Mouse (Mus musculus) C2C12 (cell line): ENCODE data around the gene Bmpr1a.

Experiments used
- CTCF ChIP-seq: IDR thresholded peaks from one replicate; pipeline ENCODE4 v1.5.1; 2011; ENCODE audit not compliant: control insufficient read depth, insufficient read depth, insufficient read length
- MAX ChIP-seq: IDR thresholded peaks from one replicate; pipeline ENCODE4 v1.6.1; 2011; ENCODE audit warnings: mild to moderate bottlenecking, control low read depth
- MYOD1 ChIP-seq: IDR thresholded peaks from one replicate; pipeline ENCODE4 v1.6.1; 2011; ENCODE audit warnings: low read depth; ENCODE audit not compliant: control insufficient read depth, insufficient read length

GRCm38 (mm10) chr14:34428274-34428673 is 74.9 kb downstream of the Bmpr1a start:
- TF ChIP-seq MAX (no peak), CTCF (no peak), MYOD1 (no peak)
